Mouse (Mus musculus) embryonic facial prominence, embryonic 15.5 days (tissue): ENCODE results near the gene Klhl7. TPM values are rescaled to one million over a fixed set of nuclear protein-coding genes. Genes with fewer than 3 reads are reported as not detected.

Source experiments
- ATAC-seq: fragments of 200-750 bp; cut with Nextera tagmentation; 2 replicates; pipeline ENCODE4 v1.8.0; 2017; ENCODE audit warnings: low read depth, moderate TSS enrichment; ENCODE audit not compliant: insufficient number of reproducible peaks, low FRiP score, low TSS enrichment
- H3K27ac ChIP-seq: fragments of 300-500 bp; sonication (generic); replicated peaks from 2 replicates; pipeline ENCODE4 v1.5.1; 2015; ENCODE audit warnings: mild to moderate bottlenecking, inconsistent platforms
- H3K27me3 ChIP-seq: fragments of 300-500 bp; sonication (generic); 2 replicates; pipeline ENCODE4 v1.6.1; 2015; ENCODE audit warnings: inconsistent platforms
- H3K36me3 ChIP-seq: fragments of 300-500 bp; sonication (generic); 2 replicates; pipeline ENCODE4 v1.6.1; 2015; ENCODE audit warnings: mild to moderate bottlenecking, inconsistent platforms
- H3K4me1 ChIP-seq: fragments of 300-500 bp; sonication (generic); 2 replicates; pipeline ENCODE4 v1.6.1; 2015; ENCODE audit warnings: inconsistent platforms
- H3K4me2 ChIP-seq: fragments of 300-500 bp; sonication (generic); replicated peaks from 2 replicates; pipeline ENCODE4 v1.6.1; 2015; ENCODE audit warnings: mild to moderate bottlenecking, inconsistent platforms
- H3K4me3 ChIP-seq: fragments of 300-500 bp; sonication (generic); replicated peaks from 2 replicates; pipeline ENCODE4 v1.5.1; 2015; ENCODE audit warnings: mild to moderate bottlenecking, inconsistent platforms
- H3K9ac ChIP-seq: fragments of 300-500 bp; sonication (generic); 2 replicates; pipeline ENCODE4 v1.6.1; 2015; ENCODE audit warnings: inconsistent platforms
- H3K9me3 ChIP-seq: fragments of 300-500 bp; sonication (generic); replicated peaks from 2 replicates; pipeline ENCODE4 v1.6.1; 2016; ENCODE audit warnings: inconsistent platforms
- WGBS: fragments of 180-500 bp; shearing (Covaris S2); methylation state at CpG from one replicate; pipeline ENCODE4 v1.1.7; 2015; 5-methylcytosine and 5-hydroxymethylcytosine counted together
- polyA plus RNA-seq: library from polyadenylated mRNA; unstranded; fragments of >200 nt; fragmentation: Nextera tagmentation; extraction: Ambion mirVana; gene quantifications from 2 replicates; pipeline ENCODE4 v1.2.1, GENCODE M21; 2015

The Klhl7 gene
- polyA plus RNA-seq, 1 experiment from 2014 or later, result 56.5 TPM

GRCm38 (mm10) chr5:24072031-24072430 lies 28.4 kb upstream of the Klhl7 start:
- Histone ChIP-seq H3K4me1 (no peaks in the 10 kb centered on the region), H3K27me3 (no peaks in the 10 kb centered on the region), H3K27ac (no peak overlapping the region), H3K9me3 (no peaks in the 10 kb centered on the region), H3K9ac (no peak overlapping the region), H3K4me2 (no peak overlapping the region), H3K36me3 (no peaks in the 10 kb centered on the region), H3K4me3 (no peak overlapping the region)
- WGBS, result 52% methylated on average over 6 of the region's 6 CpGs
- ATAC-seq, result no peak

- 0 out of 2 replicates have a peak overlapping the region, but pooled peaks have one; percentile 1 for H3K9ac ChIP-seq
- H3K4me1 ChIP-seq, result no peaks in the 10 kb centered on the region
- peak; percentile 82; the same call in 1 of the 2 replicates for ATAC-seq
- no peak overlapping the region for H3K27ac ChIP-seq
- peak overlapping the region; percentile 46 for H3K4me2 ChIP-seq
- no peaks in the 10 kb centered on the region for H3K36me3 ChIP-seq
- H3K9me3 ChIP-seq, result no peaks in the 10 kb centered on the region
- peak overlapping the region; percentile 32 for H3K4me3 ChIP-seq
- 2% methylated on average over 15 of the region's 15 CpGs for WGBS
- no peaks in the 10 kb centered on the region for H3K27me3 ChIP-seq
Measured at GRCm38 (mm10) chr5:24076986-24077718, 23.3 kb upstream of the Klhl7 start.

GRCm38 (mm10) chr5:24077739-24078306 lies 22.6 kb upstream of the Klhl7 start:
- H3K4me3 ChIP-seq, result peak overlapping the region; percentile 32
- 14% methylated on average over 7 of the region's 7 CpGs for WGBS
- H3K9me3 ChIP-seq, result no peaks in the 10 kb centered on the region
- H3K4me2 ChIP-seq, result peak overlapping the region; percentile 46
- H3K4me1 ChIP-seq, result no peaks in the 10 kb centered on the region
- H3K27ac ChIP-seq, result no peak overlapping the region
- no peaks in the 10 kb centered on the region for H3K36me3 ChIP-seq
- no peaks in the 10 kb centered on the region for H3K27me3 ChIP-seq
- ATAC-seq, result no peak
- H3K9ac ChIP-seq, result no peak overlapping the region

GRCm38 (mm10) chr5:24078420-24079179 lies 21.8 kb upstream of the Klhl7 start:
- WGBS, result 84% methylated on average over 7 of the region's 7 CpGs
- ATAC-seq, result no peak
- Histone ChIP-seq H3K36me3 (no peaks in the 10 kb centered on the region), H3K27me3 (no peaks in the 10 kb centered on the region), H3K9ac (no peak overlapping the region), H3K4me3 (no peak overlapping the region), H3K4me1 (no peaks in the 10 kb centered on the region), H3K4me2 (no peak overlapping the region), H3K27ac (no peak overlapping the region), H3K9me3 (no peaks in the 10 kb centered on the region)

GRCm38 (mm10) chr5:24080826-24081225 lies 19.6 kb upstream of the Klhl7 start:
- no peak overlapping the region for H3K4me2 ChIP-seq
- 61% methylated on average over 6 of the region's 6 CpGs for WGBS

GRCm38 (mm10) chr5:24084835-24085234 lies 15.6 kb upstream of the Klhl7 start:
- Histone ChIP-seq H3K4me3 (no peak overlapping the region), H3K36me3 (no peaks in the 10 kb centered on the region), H3K4me2 (no peak overlapping the region), H3K9me3 (no peaks in the 10 kb centered on the region), H3K27me3 (no peaks in the 10 kb centered on the region), H3K27ac (no peak overlapping the region), H3K9ac (no peak overlapping the region), H3K4me1 (no peaks in the 10 kb centered on the region)
- WGBS, result 63% methylated on average over 4 of the region's 4 CpGs
- ATAC-seq, result no peak

More at GRCm38 (mm10) chr5:24080826-24081225, 19.6 kb upstream of the Klhl7 start:
- no peak overlapping the region for H3K4me3 ChIP-seq
- no peak overlapping the region for H3K27ac ChIP-seq
- no peak overlapping the region for H3K9ac ChIP-seq
- no peaks in the 10 kb centered on the region for H3K9me3 ChIP-seq
- H3K27me3 ChIP-seq, result no peaks in the 10 kb centered on the region
- no peaks in the 10 kb centered on the region for H3K36me3 ChIP-seq
- no peaks in the 10 kb centered on the region for H3K4me1 ChIP-seq
- ATAC-seq, result no peak

- H3K9ac ChIP-seq, result no peak overlapping the region
- H3K4me2 ChIP-seq, result no peak overlapping the region
- ATAC-seq, result no peak
- WGBS, result 74% methylated on average over 16 of the region's 16 CpGs
- no peaks in the 10 kb centered on the region for H3K4me1 ChIP-seq
- H3K36me3 ChIP-seq, result no peaks in the 10 kb centered on the region
- no peak overlapping the region for H3K27ac ChIP-seq
- H3K4me3 ChIP-seq, result no peak overlapping the region
- H3K27me3 ChIP-seq, result no peaks in the 10 kb centered on the region
- no peaks in the 10 kb centered on the region for H3K9me3 ChIP-seq
Measured at GRCm38 (mm10) chr5:24086241-24086640, 14.2 kb upstream of the Klhl7 start.

GRCm38 (mm10) chr5:24086865-24087264 lies 13.5 kb upstream of the Klhl7 start:
- Histone ChIP-seq H3K27ac (no peak overlapping the region), H3K9me3 (no peaks in the 10 kb centered on the region), H3K27me3 (no peaks in the 10 kb centered on the region), H3K4me3 (no peak overlapping the region), H3K36me3 (no peaks in the 10 kb centered on the region), H3K4me2 (no peak overlapping the region), H3K9ac (no peak overlapping the region), H3K4me1 (no peaks in the 10 kb centered on the region)
- WGBS, result 56% methylated on average over 3 of the region's 3 CpGs
- ATAC-seq, result no peak

GRCm38 (mm10) chr5:24088451-24088850 lies 12.0 kb upstream of the Klhl7 start:
- no peak overlapping the region for H3K4me3 ChIP-seq

GRCm38 (mm10) chr5:24092496-24092895 lies 7.9 kb upstream of the Klhl7 start:
- H3K4me2 ChIP-seq, result no peak overlapping the region
- H3K4me1 ChIP-seq, result no peaks in the 10 kb centered on the region
- WGBS, result 76% methylated on average over 3 of the region's 3 CpGs
- H3K27me3 ChIP-seq, result no peaks in the 10 kb centered on the region
- H3K27ac ChIP-seq, result no peak overlapping the region
- H3K36me3 ChIP-seq, result no peaks in the 10 kb centered on the region
- H3K4me3 ChIP-seq, result no peak overlapping the region
- no peak overlapping the region for H3K9ac ChIP-seq
- no peak for ATAC-seq
- no peaks in the 10 kb centered on the region for H3K9me3 ChIP-seq

More at GRCm38 (mm10) chr5:24088451-24088850, 12.0 kb upstream of the Klhl7 start:
- H3K4me2 ChIP-seq, result no peak overlapping the region
- 69% methylated on average over 1 of the region's 1 CpGs for WGBS
- H3K4me1 ChIP-seq, result no peaks in the 10 kb centered on the region
- no peak overlapping the region for H3K9ac ChIP-seq
- H3K27me3 ChIP-seq, result no peaks in the 10 kb centered on the region
- no peaks in the 10 kb centered on the region for H3K36me3 ChIP-seq
- no peak for ATAC-seq
- no peak overlapping the region for H3K27ac ChIP-seq
- H3K9me3 ChIP-seq, result no peaks in the 10 kb centered on the region

GRCm38 (mm10) chr5:24095393-24095792 lies 5.0 kb upstream of the Klhl7 start:
- Histone ChIP-seq H3K27ac (no peak overlapping the region), H3K27me3 (no peaks in the 10 kb centered on the region), H3K4me2 (no peak overlapping the region), H3K36me3 (no peaks in the 10 kb centered on the region), H3K4me3 (no peak overlapping the region), H3K4me1 (no peaks in the 10 kb centered on the region), H3K9ac (no peak overlapping the region), H3K9me3 (no peaks in the 10 kb centered on the region)
- WGBS, result 80% methylated on average over 6 of the region's 6 CpGs
- ATAC-seq, result no peak
